ENCODE assay signal across 7 mouse cellular contexts in the genomic region with DNA sequence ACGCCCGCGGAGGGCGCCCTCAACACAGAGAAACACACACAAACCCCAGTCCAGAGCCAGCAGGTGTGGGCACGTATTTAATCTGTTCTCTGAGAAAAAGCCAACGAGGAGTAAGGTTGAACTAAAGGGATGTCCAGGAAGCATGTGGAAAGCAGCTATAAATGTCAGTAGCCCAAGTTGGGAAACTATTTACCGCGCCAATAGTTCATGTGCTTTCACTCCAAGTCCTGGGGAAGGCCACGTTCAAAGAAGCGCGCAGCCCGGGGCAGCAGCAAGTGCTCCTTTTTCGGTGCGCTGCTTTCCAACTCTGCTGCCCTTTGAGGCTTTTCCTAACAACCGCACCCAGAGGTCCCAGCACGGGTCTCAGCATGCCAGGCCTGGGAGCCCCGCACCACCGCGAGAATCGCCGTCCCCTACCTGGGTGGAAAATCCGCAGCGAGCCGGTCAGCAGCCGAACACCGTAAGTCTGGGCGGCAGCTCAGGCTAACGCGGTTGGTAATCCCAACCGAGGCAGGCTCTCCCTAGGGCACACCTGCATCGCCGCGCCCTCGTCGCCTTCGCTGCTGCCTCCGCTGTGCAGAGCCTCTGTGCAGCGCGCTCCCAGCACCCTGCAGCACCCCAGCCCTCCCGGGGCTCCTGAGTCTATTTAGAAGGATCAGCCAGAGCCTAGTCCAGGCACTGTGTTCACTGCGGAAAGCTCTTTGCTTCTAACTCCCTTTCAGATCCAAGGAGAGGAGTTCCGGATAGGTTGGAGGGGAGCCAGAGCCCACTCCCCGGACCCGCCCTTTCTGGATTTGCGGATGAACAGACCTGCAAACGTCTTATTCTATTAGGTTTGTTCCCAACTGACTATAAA. TPM values are rescaled to one million over a fixed set of nuclear protein-coding genes. Genes with fewer than 3 reads are reported as not detected.
DNase-seq lines count a peak whose midpoint lies in the region; ATAC-seq and TF ChIP-seq lines count a peak whose summit lies in the region.

Gene Sv2b (minus strand): TSS at position 806 of the 856 bp plus-strand sequence.

- DNase-seq in lung, adult 2 months = no peak
- DNase-seq in lung, postnatal 25 days (ENCODE audit: low spot score) = no peak
- DNase-seq in cerebellum, adult 11-12 months = peak; percentile 68
- peak; percentile 64 for DNase-seq in fat pad, adult 2 months (ENCODE audit: extremely low read depth, low read depth, low spot score)
- no peak for DNase-seq in lung, postnatal 0 days (ENCODE audit: low spot score)

- peaks cover 5% of the 10 kb centered on the region for H3K4me1 ChIP-seq in lung, adult 2 months (ENCODE audit: control insufficient read depth, insufficient read depth, low read length)
- no peaks in the 10 kb centered on the region for H3K4me1 ChIP-seq in intestine, postnatal 0 days (replicated peaks; ENCODE audit: control insufficient read depth, insufficient read depth, low read length)
- H3K4me1 ChIP-seq in lung, postnatal 0 days (ENCODE audit: insufficient read depth, low read depth, low read length) = peaks cover 3% of the 10 kb centered on the region; the same call in 1 of the 2 replicates
- H3K4me1 ChIP-seq in small intestine, adult 2 months (ENCODE audit: control insufficient read depth, insufficient read depth, insufficient read length, low read length) = peaks cover 4% of the 10 kb centered on the region; the same call in 1 of the 2 replicates

- no peak within 1 kb of the TSS for H3K9ac ChIP-seq in intestine, postnatal 0 days (ENCODE audit: low read depth, low read length)
- H3K9ac ChIP-seq in lung, postnatal 0 days (replicated peaks; ENCODE audit: low read depth) = no peak within 1 kb of the TSS

- TF ChIP-seq CTCF in lung, adult 2 months (IDR thresholded peaks at IDR 0.05; ENCODE audit: insufficient read depth, low read length) = no peak
- no peak for TF ChIP-seq CTCF in intestine, postnatal 0 days (IDR thresholded peaks at IDR 0.05; ENCODE audit: low read depth)
- no peak for TF ChIP-seq CTCF in lung, postnatal 0 days (IDR thresholded peaks at IDR 0.05)
- no peak for TF ChIP-seq CTCF in small intestine, adult 2 months (IDR thresholded peaks at IDR 0.05; ENCODE audit: extremely low read depth, insufficient read length, insufficient replicate concordance, low read depth, low read length)

- TF ChIP-seq EP300 in lung, postnatal 0 days (IDR thresholded peaks at IDR 0.05) = no peak

- no peak within 1 kb of the TSS for H3K27ac ChIP-seq in intestine, postnatal 0 days (ENCODE audit: low read depth, low read length)
- no peak within 1 kb of the TSS for H3K27ac ChIP-seq in lung, postnatal 0 days (ENCODE audit: low read length)
- no peak within 1 kb of the TSS for H3K27ac ChIP-seq in small intestine, adult 2 months (ENCODE audit: insufficient read depth, low read depth, low read length)

- peak within 1 kb of the TSS; percentile 17 for H3K4me3 ChIP-seq in lung, adult 2 months (replicated peaks; ENCODE audit: extremely low read depth, low read depth, low read length)
- peak within 1 kb of the TSS; percentile 37 for H3K4me3 ChIP-seq in intestine, postnatal 0 days (ENCODE audit: low read depth, low read length)
- H3K4me3 ChIP-seq in lung, postnatal 0 days (ENCODE audit: low read depth, low read length) = peak within 1 kb of the TSS; percentile 29
- peak within 1 kb of the TSS; percentile 50 for H3K4me3 ChIP-seq in small intestine, adult 2 months (ENCODE audit: low read depth, low read length)

- no peak for TF ChIP-seq POLR2A in lung, adult 2 months (IDR thresholded peaks at IDR 0.05; ENCODE audit: borderline replicate concordance, extremely low read depth, low read depth, low read length)
- TF ChIP-seq POLR2A in small intestine, adult 2 months (IDR thresholded peaks at IDR 0.05; ENCODE audit: low read depth, low read length) = no peak

- no peaks in the 10 kb centered on the region for H3K9me3 ChIP-seq in intestine, postnatal 0 days (ENCODE audit: control insufficient read depth)
- H3K9me3 ChIP-seq in lung, postnatal 0 days (ENCODE audit: low read length) = no peaks in the 10 kb centered on the region

- peaks cover 25% of the 10 kb centered on the region for H3K27me3 ChIP-seq in intestine, postnatal 0 days (replicated peaks; ENCODE audit: control insufficient read depth, insufficient read depth, low read length)
- H3K27me3 ChIP-seq in lung, postnatal 0 days (replicated peaks; ENCODE audit: insufficient read depth, low read length) = 0 out of 2 replicates have a peak, but pooled peaks cover 10% of the 10 kb centered on the region
- H3K27me3 ChIP-seq in small intestine, adult 2 months (ENCODE audit: control insufficient read depth, insufficient read depth, low read length) = peaks cover 3% of the 10 kb centered on the region; the same call in 1 of the 2 replicates

- no peak for ATAC-seq in intestine, postnatal 0 days
- no peak for ATAC-seq in lung, postnatal 0 days

- peak within 1 kb of the TSS; percentile 68 for H3K4me2 ChIP-seq in intestine, postnatal 0 days (replicated peaks; ENCODE audit: low read depth)
- H3K4me2 ChIP-seq in lung, postnatal 0 days (replicated peaks; ENCODE audit: low read depth, low read length) = peak within 1 kb of the TSS; percentile 56

- 3% methylated on average over 46 of the region's 46 CpGs for WGBS in lung, adult 2 months
- WGBS in intestine, postnatal 0 days = under 1% methylated on average over 46 of the region's 46 CpGs
- WGBS in lung, postnatal 0 days = under 1% methylated on average over 46 of the region's 46 CpGs
- 3% methylated on average over 46 of the region's 46 CpGs for whole genome bisulfite sequencing in small intestine, adult 2 months

- no peaks in the 10 kb centered on the region for H3K36me3 ChIP-seq in intestine, postnatal 0 days (ENCODE audit: control insufficient read depth, insufficient read depth)
- H3K36me3 ChIP-seq in lung, postnatal 0 days (ENCODE audit: insufficient read depth, low read length) = no peaks in the 10 kb centered on the region
- H3K36me3 ChIP-seq in small intestine, adult 2 months (ENCODE audit: control insufficient read depth, insufficient read depth, low read length) = no peaks in the 10 kb centered on the region

RNA-seq across cellular contexts. Expression of gene Sv2b, which starts in this region (rescaled TPM):
- 0.08 and 0.28 TPM in 2 replicates for polyA plus RNA-seq in lung, adult 2 months (2012; rRNA removed)
- 0.26 and 0.46 TPM in 2 replicates for polyA plus RNA-seq in intestine, postnatal 0 days (2015; fragmentation: Nextera tagmentation; extraction: Ambion mirVana)
- 0.02 and 0.13 TPM in 2 replicates for polyA plus RNA-seq in lung, postnatal 0 days (2015; fragmentation: Nextera tagmentation; extraction: Ambion mirVana)
- polyA plus RNA-seq in small intestine, adult 2 months (2012; rRNA removed) = 0.14 and 0.15 TPM in 2 replicates

Comparison
In these comparisons a context has a peak if more than half of its experiments do, and no peak if none do; other contexts are left out.
1. DNase-seq: peak in cerebellum, adult 11-12 months (single experiment) and fat pad, adult 2 months (single experiment); none in lung, adult 2 months (single experiment), lung, postnatal 25 days (single experiment) and lung, postnatal 0 days (single experiment).
2. Peak in every context shown above with its lines, with median percentiles within 50 percentile points of each other: H3K4me3 ChIP-seq.